Mouse (Mus musculus): ENCODE data around the gene Ces1b. TPM values are rescaled to one million over a fixed set of nuclear protein-coding genes. Genes with fewer than 3 reads are reported as not detected.

Gene Ces1b
- 85.7 TPM for polyA plus RNA-seq (2014; fragmentation: Illumina TruSeq; extraction: RNeasy Lipid Tissue Mini Kit (QIAGEN cat#74804); ENCODE audit: low read depth, low replicate concordance)

DNA sequence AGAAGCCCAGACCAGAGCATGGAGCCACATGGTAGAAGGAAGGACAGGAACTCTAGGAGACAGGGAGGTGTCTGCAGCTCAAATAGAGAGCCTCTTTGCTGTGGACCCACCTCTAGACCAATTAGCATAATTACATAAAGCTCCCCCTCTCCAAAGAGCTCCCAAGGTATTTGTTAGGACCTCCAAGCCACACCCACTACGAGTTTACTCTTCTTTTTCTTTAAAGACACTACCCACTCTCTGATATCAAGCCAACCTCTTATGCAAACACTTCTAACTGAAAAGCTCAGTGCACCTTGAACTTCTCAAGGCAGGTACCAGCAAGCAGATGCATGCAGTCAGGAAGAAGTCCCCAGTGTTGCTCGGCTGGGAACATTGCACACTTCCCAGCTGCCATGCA, at the start of gene Ces1b:
Gene Ces1b, minus strand, starts transcription at position 131 of the 400 bp plus-strand sequence.

GRCm38 (mm10) chr8:93048092-93048491, 31.7 kb downstream of the Ces1b start, which contains the start of gene Ces1a:
Gene Ces1a, minus strand, starts transcription at chr8:93048192.

Other genes with a start within 250 kb of the Ces1b start
- 2.6 TPM for gene Lpcat2, start 224.7 kb downstream of the Ces1b start, polyA plus RNA-seq (2014; fragmentation: Illumina TruSeq; extraction: RNeasy Lipid Tissue Mini Kit (QIAGEN cat#74804); ENCODE audit: low read depth, low replicate concordance)
- not detected for gene Capns2, start 178.6 kb downstream of the Ces1b start, polyA plus RNA-seq (2014; fragmentation: Illumina TruSeq; extraction: RNeasy Lipid Tissue Mini Kit (QIAGEN cat#74804); ENCODE audit: low read depth, low replicate concordance)
- not detected for gene Slc6a2, start 119.9 kb downstream of the Ces1b start, polyA plus RNA-seq (2014; fragmentation: Illumina TruSeq; extraction: RNeasy Lipid Tissue Mini Kit (QIAGEN cat#74804); ENCODE audit: low read depth, low replicate concordance)
- 0.19 TPM for gene Ces1a, start 31.8 kb downstream of the Ces1b start, polyA plus RNA-seq (2014; fragmentation: Illumina TruSeq; extraction: RNeasy Lipid Tissue Mini Kit (QIAGEN cat#74804); ENCODE audit: low read depth, low replicate concordance)
- 3,465 TPM for gene Ces1c, start 51.3 kb upstream of the Ces1b start, polyA plus RNA-seq (2014; fragmentation: Illumina TruSeq; extraction: RNeasy Lipid Tissue Mini Kit (QIAGEN cat#74804); ENCODE audit: low read depth, low replicate concordance)
- 709 TPM for gene Ces1d, start 117.8 kb upstream of the Ces1b start, polyA plus RNA-seq (2014; fragmentation: Illumina TruSeq; extraction: RNeasy Lipid Tissue Mini Kit (QIAGEN cat#74804); ENCODE audit: low read depth, low replicate concordance)
- gene Ces1e, start 149.6 kb upstream of the Ces1b start, polyA plus RNA-seq (2014; fragmentation: Illumina TruSeq; extraction: RNeasy Lipid Tissue Mini Kit (QIAGEN cat#74804); ENCODE audit: low read depth, low replicate concordance) = 131 TPM
- gene Ces1f, start 199.7 kb upstream of the Ces1b start, polyA plus RNA-seq (2014; fragmentation: Illumina TruSeq; extraction: RNeasy Lipid Tissue Mini Kit (QIAGEN cat#74804); ENCODE audit: low read depth, low replicate concordance) = 371 TPM

Measured in liver, adult 10 weeks (tissue).